16 mouse cellular contexts compared by ENCODE assay signal in genomic region chr19:26069908-26070307, GRCm38 (mm10).
DNase-seq lines count a peak whose midpoint lies in the region; ATAC-seq and TF ChIP-seq lines count a peak whose summit lies in the region.
"Had no signal": no experiment of that assay in that cellular context is flagged by ENCODE, and none has a peak within 500 bp of the region (broad histone marks: within the 10 kb centered on the region; RNA-seq: fewer than 3 reads in every experiment).

No protein-coding gene starts in this region.

- no peaks in the 10 kb centered on the region for H3K36me3 ChIP-seq in kidney, embryonic 16.5 days (ENCODE audit: insufficient read depth, low read length)
- no peaks in the 10 kb centered on the region for H3K36me3 ChIP-seq in MEL (ENCODE audit: control insufficient read depth in 1 of 2, insufficient read depth in 2 of 2, low read length in 2 of 2)
- H3K36me3 ChIP-seq in small intestine, adult 2 months (ENCODE audit: control insufficient read depth, insufficient read depth, low read length): no peaks in the 10 kb centered on the region
- H3K36me3 ChIP-seq: embryonic facial prominence, embryonic 15.5 days; forebrain, embryonic 12.5 days; limb, embryonic 12.5 days; midbrain, embryonic 12.5 days had no signal

- ATAC-seq in kidney, embryonic 16.5 days (ENCODE audit: low FRiP score, low TSS enrichment): no peak
- ATAC-seq in frontal cortex, adult (ENCODE audit: low TSS enrichment): no peak

- no peaks in the 10 kb centered on the region for H3K9me3 ChIP-seq in kidney, embryonic 16.5 days (ENCODE audit: low read length)
- no peaks in the 10 kb centered on the region for H3K9me3 ChIP-seq in MEL (replicated peaks; ENCODE audit: insufficient read depth, low read length)
- H3K9me3 ChIP-seq: embryonic facial prominence, embryonic 15.5 days; forebrain, embryonic 12.5 days; limb, embryonic 12.5 days; midbrain, embryonic 12.5 days had no signal

- no peak overlapping the region for H3K9ac ChIP-seq in kidney, embryonic 16.5 days (replicated peaks; ENCODE audit: low read length)
- H3K9ac ChIP-seq in MEL (ENCODE audit: control insufficient read depth, low read depth, low read length, poor library complexity, severe bottlenecking): no peak overlapping the region
- H3K9ac ChIP-seq: embryonic facial prominence, embryonic 15.5 days; forebrain, embryonic 12.5 days; hindbrain, embryonic 14.5 days; limb, embryonic 12.5 days; midbrain, embryonic 12.5 days had no signal

- no peak overlapping the region for H3K4me2 ChIP-seq in kidney, embryonic 16.5 days (replicated peaks; ENCODE audit: low read depth, low read length)
- H3K4me2 ChIP-seq: embryonic facial prominence, embryonic 15.5 days; forebrain, embryonic 12.5 days; hindbrain, embryonic 14.5 days; limb, embryonic 12.5 days; midbrain, embryonic 12.5 days had no signal

- no peaks in the 10 kb centered on the region for H3K27me3 ChIP-seq in kidney, embryonic 16.5 days (ENCODE audit: insufficient read depth, low read length)
- no peaks in the 10 kb centered on the region for H3K27me3 ChIP-seq in MEL (ENCODE audit: control insufficient read depth in 1 of 2, insufficient read depth in 2 of 2, low read length in 2 of 2)
- no peaks in the 10 kb centered on the region for H3K27me3 ChIP-seq in small intestine, adult 2 months (ENCODE audit: control insufficient read depth, insufficient read depth, low read length)
- H3K27me3 ChIP-seq: embryonic facial prominence, embryonic 15.5 days; forebrain, embryonic 12.5 days; midbrain, embryonic 12.5 days had no signal

- no peaks in the 10 kb centered on the region for H3K4me1 ChIP-seq in kidney, embryonic 16.5 days (ENCODE audit: insufficient read depth, low read length)
- H3K4me1 ChIP-seq in MEL (ENCODE audit: control insufficient read depth in 1 of 2, insufficient read depth in 2 of 2, low read length in 2 of 2): no peaks in the 10 kb centered on the region
- no peaks in the 10 kb centered on the region for H3K4me1 ChIP-seq in small intestine, adult 2 months (ENCODE audit: control insufficient read depth, insufficient read depth, insufficient read length, low read length)
- H3K4me1 ChIP-seq: embryonic facial prominence, embryonic 15.5 days; forebrain, embryonic 12.5 days; midbrain, embryonic 12.5 days had no signal

- peak; percentile 9 to 17 (median 11); a peak in 2 of 6 replicates for TF ChIP-seq CTCF in MEL (IDR thresholded peaks at IDR 0.05 in 2 of 3, conservative IDR thresholded peaks at IDR 0.05 in 1 of 3; ENCODE audit: control insufficient read depth in 1 of 3, insufficient read depth in 1 of 3, low read depth in 2 of 3, low read length in 3 of 3, poor library complexity in 1 of 3, severe bottlenecking in 1 of 3)
- peak; percentile 11; the same call in 1 of the 2 replicates for TF ChIP-seq CTCF in small intestine, adult 2 months (IDR thresholded peaks at IDR 0.05; ENCODE audit: extremely low read depth, insufficient read length, insufficient replicate concordance, low read depth, low read length)

- peak; percentile 5 for DNase-seq in kidney, adult 9 months
- DNase-seq in lung, postnatal 10 days: peak; percentile 5
- no peak for DNase-seq in lung, postnatal 14 days
- peak; percentile 2 for DNase-seq in MEL (ENCODE audit: low read depth, low spot score)
- DNase-seq: adrenal gland, postnatal 14 days; heart, adult 18-20 months; heart, postnatal 10 days; thymus, postnatal 36 days had no signal

- TF ChIP-seq EP300 in MEL (IDR thresholded peaks at IDR 0.05; ENCODE audit: low read depth in 1 of 2, low read length in 2 of 2): no peak

- WGBS in kidney, embryonic 16.5 days: 93% methylated on average over 3 of the region's 3 CpGs
- 78% methylated on average over 3 of the region's 3 CpGs for WGBS in small intestine, adult 2 months

- no peak overlapping the region for H3K27ac ChIP-seq in kidney, embryonic 16.5 days (ENCODE audit: low read length)
- no peak overlapping the region for H3K27ac ChIP-seq in MEL (ENCODE audit: control insufficient read depth, low read depth, low read length)
- H3K27ac ChIP-seq in small intestine, adult 2 months (ENCODE audit: insufficient read depth, low read depth, low read length): no peak overlapping the region
- H3K27ac ChIP-seq: embryonic facial prominence, embryonic 15.5 days; forebrain, embryonic 12.5 days; hindbrain, embryonic 14.5 days; limb, embryonic 12.5 days; midbrain, embryonic 12.5 days had no signal

- H3K4me3 ChIP-seq in kidney, embryonic 16.5 days (ENCODE audit: low read length): no peak overlapping the region
- H3K4me3 ChIP-seq in MEL (ENCODE audit: control insufficient read depth in 1 of 2, insufficient read depth in 1 of 2, low read depth in 2 of 2, low read length in 2 of 2): no peak overlapping the region
- H3K4me3 ChIP-seq in small intestine, adult 2 months (ENCODE audit: low read depth, low read length): no peak overlapping the region
- H3K4me3 ChIP-seq: embryonic facial prominence, embryonic 15.5 days; forebrain, embryonic 12.5 days; limb, embryonic 12.5 days; midbrain, embryonic 12.5 days had no signal

- no peaks in the 10 kb centered on the region for H3K79me2 ChIP-seq in MEL (ENCODE audit: control insufficient read depth, insufficient read depth, low read length, poor library complexity)

- no peak; the same call in 1 of the 2 replicates for TF ChIP-seq RAD21 in MEL (IDR thresholded peaks at IDR 0.05; ENCODE audit: low read depth, low read length)

- no peak for TF ChIP-seq POLR2A in MEL (IDR thresholded peaks at IDR 0.05; ENCODE audit: control insufficient read depth in 1 of 2, insufficient read depth in 1 of 2, low read depth in 1 of 2, low read length in 2 of 2, poor library complexity in 1 of 2)
- TF ChIP-seq POLR2A in small intestine, adult 2 months (IDR thresholded peaks at IDR 0.05; ENCODE audit: low read depth, low read length): no peak

TF ChIP-seq in MEL, 35 proteins besides CTCF, POLR2A, EP300 and RAD21:
- no peak for TF ChIP-seq ZMIZ1 (IDR thresholded peaks at IDR 0.05; ENCODE audit: low read depth, low read length)
- no peak for TF ChIP-seq MYC (IDR thresholded peaks at IDR 0.05; ENCODE audit: low read depth, low read length)
- TF ChIP-seq SMC3 (IDR thresholded peaks at IDR 0.05; ENCODE audit: low read depth, low read length): no peak
- TF ChIP-seq ZKSCAN1 (IDR thresholded peaks at IDR 0.05; ENCODE audit: low read depth, low read length): no peak
- no peak for TF ChIP-seq NELFE (IDR thresholded peaks at IDR 0.05; ENCODE audit: low read depth, low read length)
- TF ChIP-seq USF1 (IDR thresholded peaks at IDR 0.05; ENCODE audit: low read depth, low read length): no peak
TF ChIP-seq in MEL: peak in this region for 0.
